22 mouse cellular contexts compared by ENCODE assay signal in genomic region chr15:31973889-31974288, GRCm38 (mm10).
DNase-seq lines count a peak whose midpoint lies in the region; ATAC-seq and TF ChIP-seq lines count a peak whose summit lies in the region.
"Had no signal": no experiment of that assay in that cellular context is flagged by ENCODE, and none has a peak within 500 bp of the region (broad histone marks: within the 10 kb centered on the region; RNA-seq: fewer than 3 reads in every experiment).

No protein-coding gene starts in this region.

- H3K9ac ChIP-seq in heart, embryonic 11.5 days (ENCODE audit: low read depth, low read length) = no peak overlapping the region
- H3K9ac ChIP-seq in midbrain, embryonic 16.5 days (ENCODE audit: low read depth, low read length) = no peak overlapping the region
- H3K9ac ChIP-seq: embryonic facial prominence, embryonic 12.5 days; hindbrain, embryonic 13.5 days; intestine, embryonic 15.5 days; lung, embryonic 14.5 days; midbrain, embryonic 12.5 days had no signal

- DNase-seq in right cerebral cortex, postnatal 10 days (ENCODE audit: low spot score in 2 of 2) = peak; percentile 36 to 40
- no peak for DNase-seq in right cerebral cortex, postnatal 36 days (ENCODE audit: low spot score in 2 of 2)
- DNase-seq in cerebellum, adult 8-10 months = peak; percentile 89
- peak; percentile 50 to 67 for DNase-seq in layer of hippocampus, adult 2 months (ENCODE audit: low spot score in 2 of 2)
- no peak for DNase-seq in yolk sac, embryonic 10.5 days (ENCODE audit: low spot score)
- DNase-seq: adrenal gland, adult 8-10 months; gastrocnemius, postnatal 14 days; heart, postnatal 10 days; lung, embryonic 14.5 days; thymus, adult 18-20 months had no signal

- WGBS in heart, embryonic 11.5 days (ENCODE audit: insufficient replicate concordance) = 72% methylated on average over 11 of the region's 11 CpGs
- 91% methylated on average over 11 of the region's 11 CpGs for WGBS in midbrain, embryonic 16.5 days

- no peak overlapping the region for H3K4me2 ChIP-seq in heart, embryonic 11.5 days
- H3K4me2 ChIP-seq in midbrain, embryonic 16.5 days (ENCODE audit: low read length) = no peak overlapping the region
- H3K4me2 ChIP-seq: embryonic facial prominence, embryonic 12.5 days; hindbrain, embryonic 13.5 days; intestine, embryonic 15.5 days; liver, embryonic 11.5 days; lung, embryonic 14.5 days; midbrain, embryonic 12.5 days had no signal

- peak overlapping the region; percentile 76 for H3K27ac ChIP-seq in layer of hippocampus, adult 2 months
- no peak overlapping the region for H3K27ac ChIP-seq in heart, embryonic 11.5 days (ENCODE audit: low read depth, low read length)
- no peak overlapping the region for H3K27ac ChIP-seq in midbrain, embryonic 16.5 days (ENCODE audit: low read length)
- H3K27ac ChIP-seq: embryonic facial prominence, embryonic 12.5 days; hindbrain, embryonic 13.5 days; intestine, embryonic 15.5 days; kidney, postnatal 0 days; limb, embryonic 10.5 days; macrophage; midbrain, embryonic 12.5 days had no signal

- TF ChIP-seq CTCF in layer of hippocampus, adult 2 months (conservative IDR thresholded peaks at IDR 0.05) = no peak

- no peaks in the 10 kb centered on the region for H3K27me3 ChIP-seq in heart, embryonic 11.5 days (ENCODE audit: control insufficient read depth, insufficient read depth, low read length)
- H3K27me3 ChIP-seq in midbrain, embryonic 16.5 days (ENCODE audit: control insufficient read depth, insufficient read depth, low read depth, low read length) = no peaks in the 10 kb centered on the region
- H3K27me3 ChIP-seq: embryonic facial prominence, embryonic 12.5 days; hindbrain, embryonic 13.5 days; intestine, embryonic 15.5 days; midbrain, embryonic 12.5 days had no signal

- H3K36me3 ChIP-seq in heart, embryonic 11.5 days (ENCODE audit: control insufficient read depth, insufficient read depth, low read length) = no peaks in the 10 kb centered on the region
- H3K36me3 ChIP-seq in midbrain, embryonic 16.5 days (ENCODE audit: control insufficient read depth, insufficient read depth, low read length) = no peaks in the 10 kb centered on the region
- H3K36me3 ChIP-seq: embryonic facial prominence, embryonic 12.5 days; G1E; hindbrain, embryonic 13.5 days; intestine, embryonic 15.5 days; limb, embryonic 10.5 days; midbrain, embryonic 12.5 days had no signal

- H3K4me1 ChIP-seq in heart, embryonic 11.5 days (ENCODE audit: control insufficient read depth, insufficient read depth, low read length) = no peaks in the 10 kb centered on the region
- H3K4me1 ChIP-seq in midbrain, embryonic 16.5 days (ENCODE audit: control insufficient read depth, insufficient read depth, low read length) = no peaks in the 10 kb centered on the region
- H3K4me1 ChIP-seq: hindbrain, embryonic 13.5 days; intestine, embryonic 15.5 days; midbrain, embryonic 12.5 days had no signal

- no peak for ATAC-seq in heart, embryonic 11.5 days (replicated peaks; ENCODE audit: insufficient number of reproducible peaks, low FRiP score, low TSS enrichment)
- ATAC-seq in midbrain, embryonic 16.5 days = no peak
- ATAC-seq: CD4-positive, CD25-positive, alpha-beta regulatory T cell, adult 4 months; intestine, embryonic 15.5 days had no signal

- no peak overlapping the region for H3K4me3 ChIP-seq in layer of hippocampus, adult 2 months
- H3K4me3 ChIP-seq in heart, embryonic 11.5 days (ENCODE audit: low read depth, low read length) = no peak overlapping the region
- no peak overlapping the region for H3K4me3 ChIP-seq in midbrain, embryonic 16.5 days (ENCODE audit: low read depth, low read length)
- H3K4me3 ChIP-seq: embryonic facial prominence, embryonic 12.5 days; hindbrain, embryonic 13.5 days; intestine, embryonic 15.5 days; limb, embryonic 10.5 days; midbrain, embryonic 12.5 days had no signal

- no peaks in the 10 kb centered on the region for H3K9me3 ChIP-seq in heart, embryonic 11.5 days (replicated peaks; ENCODE audit: control insufficient read depth, low read length)
- no peaks in the 10 kb centered on the region for H3K9me3 ChIP-seq in midbrain, embryonic 16.5 days (replicated peaks; ENCODE audit: control insufficient read depth, low read length, poor library complexity, severe bottlenecking)
- H3K9me3 ChIP-seq: embryonic facial prominence, embryonic 12.5 days; G1E; hindbrain, embryonic 13.5 days; intestine, embryonic 15.5 days; limb, embryonic 10.5 days; midbrain, embryonic 12.5 days had no signal

Comparison
In these comparisons a context has a peak if more than half of its experiments do, and no peak if none do; other contexts are left out.
1. DNase-seq: peak in right cerebral cortex, postnatal 10 days (2 of 2), cerebellum, adult 8-10 months (single experiment) and layer of hippocampus, adult 2 months (2 of 2); none in right cerebral cortex, postnatal 36 days (0 of 2) and yolk sac, embryonic 10.5 days (single experiment).